Mouse (Mus musculus): ENCODE measurements around the gene Coro1b. TPM values are rescaled to one million over a fixed set of nuclear protein-coding genes. Genes with fewer than 3 reads are reported as not detected.

Gene Coro1b
- polyA plus RNA-seq, 1 experiment from 2014 or later = 218 TPM

DNA sequence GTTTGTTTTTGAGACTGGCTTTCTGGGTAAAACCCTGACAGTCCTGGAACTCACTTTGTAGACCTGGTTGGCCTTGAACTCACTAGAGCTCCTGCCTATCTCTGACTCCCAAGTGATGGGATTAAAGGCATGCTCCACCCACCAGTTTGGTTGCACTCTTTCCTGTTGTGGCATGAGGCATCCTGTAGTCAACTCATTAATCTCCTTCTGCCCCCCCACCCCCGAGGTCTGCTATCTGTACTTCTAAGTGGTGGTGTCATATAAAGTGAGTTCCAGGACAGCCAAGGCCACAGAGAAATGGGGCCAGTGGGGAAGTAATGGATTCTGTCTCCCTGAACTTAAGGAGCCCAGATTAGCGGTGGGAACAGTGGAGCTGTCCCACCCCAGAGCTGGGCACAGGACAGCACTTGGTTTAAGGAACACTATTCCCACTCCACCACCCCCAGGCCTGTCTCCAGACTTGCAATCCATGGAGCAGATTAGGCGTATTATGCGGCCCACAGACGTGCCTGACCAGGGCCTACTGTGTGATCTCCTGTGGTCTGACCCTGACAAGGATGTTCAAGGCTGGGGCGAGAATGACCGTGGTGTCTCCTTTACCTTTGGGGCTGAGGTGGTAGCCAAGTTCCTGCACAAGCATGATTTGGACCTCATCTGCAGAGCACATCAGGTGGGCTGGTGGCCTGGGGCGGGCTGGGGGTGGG lies 45.8 kb downstream of the Coro1b start:
- Histone ChIP-seq H3K27ac (ENCODE audit: low read length) (no peak overlapping the region), H3K4me2 (replicated peaks; ENCODE audit: low read depth, low read length) (no peak overlapping the region), H3K9me3 (ENCODE audit: low read length) (no peaks in the 10 kb centered on the region), H3K4me1 (ENCODE audit: insufficient read depth, low read length) (peaks cover 56% of the 10 kb centered on the region), H3K36me3 (ENCODE audit: insufficient read depth, low read length) (peaks cover 43% of the 10 kb centered on the region), H3K27me3 (ENCODE audit: insufficient read depth, low read length) (no peaks in the 10 kb centered on the region), H3K4me3 (ENCODE audit: low read length) (no peak overlapping the region), H3K9ac (replicated peaks; ENCODE audit: low read length) (peak overlapping the region; percentile 15; the same call in 1 of the 2 replicates)
- no peak for ATAC-seq (ENCODE audit: low FRiP score, low TSS enrichment)
- WGBS = 85% methylated on average over 8 of the region's 8 CpGs

- Histone ChIP-seq H3K4me1 (ENCODE audit: insufficient read depth, low read length) (peaks cover 57% of the 10 kb centered on the region), H3K27ac (ENCODE audit: low read length) (no peak overlapping the region), H3K4me2 (replicated peaks; ENCODE audit: low read depth, low read length) (no peak overlapping the region)
These were observed 46.6 kb downstream of the Coro1b start for GRCm38 (mm10) chr19:4194776-4195650.

DNA sequence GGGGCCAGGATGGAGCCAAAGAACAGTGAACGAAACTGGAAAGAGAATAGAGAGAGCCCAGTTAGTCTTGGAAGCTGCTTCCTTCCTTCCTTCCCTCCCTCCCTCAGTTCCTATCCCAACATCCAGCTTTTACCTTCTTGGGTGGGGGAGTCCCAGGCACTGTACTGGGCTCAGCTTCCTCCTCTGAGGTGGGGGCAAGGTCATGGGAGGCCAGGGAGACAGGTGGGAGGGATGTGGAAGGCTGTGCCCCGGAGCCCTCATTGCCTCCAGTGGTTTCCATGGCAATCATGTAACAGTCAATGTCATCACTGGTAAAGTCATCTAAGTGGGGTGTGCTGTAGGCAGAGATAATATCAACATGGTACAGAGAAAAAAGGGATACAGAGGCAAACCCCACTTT lies 47.6 kb downstream of the Coro1b start:
- Histone ChIP-seq H3K4me2 (replicated peaks; ENCODE audit: low read depth, low read length) (no peak overlapping the region), H3K4me3 (ENCODE audit: low read length) (no peak overlapping the region), H3K36me3 (ENCODE audit: insufficient read depth, low read length) (peaks cover 47% of the 10 kb centered on the region), H3K9me3 (ENCODE audit: low read length) (no peaks in the 10 kb centered on the region), H3K27ac (ENCODE audit: low read length) (peak overlapping the region; percentile 23; the same call in 1 of the 2 replicates), H3K9ac (replicated peaks; ENCODE audit: low read length) (no peak overlapping the region), H3K4me1 (ENCODE audit: insufficient read depth, low read length) (peaks cover 59% of the 10 kb centered on the region), H3K27me3 (ENCODE audit: insufficient read depth, low read length) (no peaks in the 10 kb centered on the region)
- ATAC-seq (ENCODE audit: low FRiP score, low TSS enrichment) = no peak
- WGBS = 26% methylated on average over 2 of the region's 2 CpGs

More at GRCm38 (mm10) chr19:4194776-4195650, 46.6 kb downstream of the Coro1b start:
- ATAC-seq (ENCODE audit: low FRiP score, low TSS enrichment) = no peak
- Histone ChIP-seq H3K9ac (replicated peaks; ENCODE audit: low read length) (no peak overlapping the region; the same call in 1 of the 2 replicates), H3K27me3 (ENCODE audit: insufficient read depth, low read length) (no peaks in the 10 kb centered on the region), H3K4me3 (ENCODE audit: low read length) (no peak overlapping the region), H3K36me3 (ENCODE audit: insufficient read depth, low read length) (peaks cover 45% of the 10 kb centered on the region), H3K9me3 (ENCODE audit: low read length) (no peaks in the 10 kb centered on the region)
- WGBS = 70% methylated on average over 12 of the region's 12 CpGs

- peaks cover 47% of the 10 kb centered on the region for H3K36me3 ChIP-seq (ENCODE audit: insufficient read depth, low read length)
- no peak overlapping the region for H3K4me2 ChIP-seq (replicated peaks; ENCODE audit: low read depth, low read length)
- peak overlapping the region; percentile 36 for H3K9ac ChIP-seq (replicated peaks; ENCODE audit: low read length)
These were observed 48.1 kb downstream of the Coro1b start for GRCm38 (mm10) chr19:4196548-4196947.

DNA sequence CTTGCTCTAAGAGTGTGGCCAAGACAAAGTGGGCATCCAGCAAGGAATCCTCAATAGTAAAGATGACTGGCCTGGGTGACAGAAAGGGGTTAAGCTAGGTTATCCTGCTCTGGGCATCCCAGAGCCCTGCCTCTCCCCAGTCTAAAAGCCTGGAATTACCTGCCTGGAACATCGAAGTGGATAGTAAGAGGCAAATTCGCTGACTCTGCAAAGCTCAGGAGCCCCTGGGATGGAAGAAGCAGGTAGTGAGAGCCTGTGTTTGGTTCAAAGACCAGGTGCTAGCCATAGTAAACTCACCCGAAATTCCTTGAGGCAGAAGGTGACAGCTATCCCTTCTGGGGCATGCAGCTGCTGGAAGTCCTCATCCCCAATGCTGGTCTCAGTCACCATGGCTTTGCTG lies 48.8 kb downstream of the Coro1b start:
- WGBS = 74% methylated on average over 3 of the region's 3 CpGs
- Histone ChIP-seq H3K4me2 (replicated peaks; ENCODE audit: low read depth, low read length) (no peak overlapping the region), H3K4me3 (ENCODE audit: low read length) (no peak overlapping the region), H3K4me1 (ENCODE audit: insufficient read depth, low read length) (peaks cover 59% of the 10 kb centered on the region), H3K9ac (replicated peaks; ENCODE audit: low read length) (no peak overlapping the region), H3K27me3 (ENCODE audit: insufficient read depth, low read length) (no peaks in the 10 kb centered on the region), H3K27ac (ENCODE audit: low read length) (peak overlapping the region; percentile 23; the same call in 1 of the 2 replicates), H3K9me3 (ENCODE audit: low read length) (no peaks in the 10 kb centered on the region), H3K36me3 (ENCODE audit: insufficient read depth, low read length) (peaks cover 47% of the 10 kb centered on the region)
- ATAC-seq (ENCODE audit: low FRiP score, low TSS enrichment) = no peak

More at GRCm38 (mm10) chr19:4196548-4196947, 48.1 kb downstream of the Coro1b start:
- H3K27me3 ChIP-seq (ENCODE audit: insufficient read depth, low read length) = no peaks in the 10 kb centered on the region
- H3K4me1 ChIP-seq (ENCODE audit: insufficient read depth, low read length) = peaks cover 54% of the 10 kb centered on the region
- H3K4me3 ChIP-seq (ENCODE audit: low read length) = no peak overlapping the region
- no peak for ATAC-seq (ENCODE audit: low FRiP score, low TSS enrichment)
- peak overlapping the region; percentile 23; the same call in 1 of the 2 replicates for H3K27ac ChIP-seq (ENCODE audit: low read length)
- WGBS = 5% methylated on average over 5 of the region's 5 CpGs
- no peaks in the 10 kb centered on the region for H3K9me3 ChIP-seq (ENCODE audit: low read length)

- Histone ChIP-seq H3K27ac (ENCODE audit: low read length) (peak within 1 kb of the TSS; percentile 59; the same call in 1 of the 2 replicates), H3K27me3 (ENCODE audit: insufficient read depth, low read length) (peaks cover 3% of the 10 kb centered on the region; the same call in 1 of the 2 replicates), H3K4me2 (replicated peaks; ENCODE audit: low read depth, low read length) (peak within 1 kb of the TSS; percentile 96), H3K4me3 (ENCODE audit: low read length) (peak within 1 kb of the TSS; percentile 56), H3K9ac (replicated peaks; ENCODE audit: low read length) (peak within 1 kb of the TSS; percentile 71), H3K36me3 (ENCODE audit: insufficient read depth, low read length) (peaks cover 17% of the 10 kb centered on the region), H3K9me3 (ENCODE audit: low read length) (no peaks in the 10 kb centered on the region), H3K4me1 (ENCODE audit: insufficient read depth, low read length) (peaks cover 34% of the 10 kb centered on the region)
- WGBS = under 1% methylated on average over 34 of the region's 34 CpGs
- ATAC-seq (ENCODE audit: low FRiP score, low TSS enrichment) = peak; percentile 89
These were observed 53.0 kb downstream of the Coro1b start, which contains the start of gene Rad9a for GRCm38 (mm10) chr19:4201291-4201909. Rad9a (minus strand) TSS chr19:4201662.

DNA sequence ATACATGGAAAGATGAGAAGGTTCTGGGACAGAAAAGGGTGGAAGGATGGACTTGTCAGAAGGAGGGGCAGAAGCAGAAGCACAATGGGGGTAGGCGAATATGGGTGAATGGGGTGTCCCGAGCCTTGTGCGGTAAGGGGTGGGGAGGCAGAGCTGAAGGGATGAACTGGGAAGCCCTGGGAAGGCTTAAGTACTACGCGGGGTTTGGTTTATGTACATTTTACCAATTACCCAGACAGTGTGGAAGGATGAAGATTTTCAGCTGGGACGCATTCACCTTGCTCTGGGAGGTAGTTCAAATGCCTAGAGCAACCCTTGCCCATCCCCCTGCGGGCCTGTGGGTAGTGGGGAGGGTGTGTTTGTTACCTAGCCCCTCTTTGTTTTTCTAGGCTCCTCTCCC lies 53.7 kb downstream of the Coro1b start:
- H3K27ac ChIP-seq (ENCODE audit: low read length) = no peak overlapping the region
- H3K9ac ChIP-seq (replicated peaks; ENCODE audit: low read length) = peak overlapping the region; percentile 71
- peaks cover 10% of the 10 kb centered on the region for H3K36me3 ChIP-seq (ENCODE audit: insufficient read depth, low read length)
- H3K4me3 ChIP-seq (ENCODE audit: low read length) = peak overlapping the region; percentile 56
- H3K4me1 ChIP-seq (ENCODE audit: insufficient read depth, low read length) = peaks cover 27% of the 10 kb centered on the region
- no peaks in the 10 kb centered on the region for H3K9me3 ChIP-seq (ENCODE audit: low read length)
- peaks cover 3% of the 10 kb centered on the region; the same call in 1 of the 2 replicates for H3K27me3 ChIP-seq (ENCODE audit: insufficient read depth, low read length)
- 22% methylated on average over 7 of the region's 7 CpGs for WGBS
- H3K4me2 ChIP-seq (replicated peaks; ENCODE audit: low read depth, low read length) = peak overlapping the region; percentile 96
- 0 out of 2 replicates have a peak, but pooled peaks have one; percentile 2 for ATAC-seq (ENCODE audit: low FRiP score, low TSS enrichment)

- H3K9ac ChIP-seq (replicated peaks; ENCODE audit: low read length) = no peak overlapping the region
- WGBS = 69% methylated on average over 3 of the region's 3 CpGs
- H3K36me3 ChIP-seq (ENCODE audit: insufficient read depth, low read length) = 0 out of 2 replicates have a peak, but pooled peaks cover 3% of the 10 kb centered on the region
- H3K27ac ChIP-seq (ENCODE audit: low read length) = no peak overlapping the region
- no peaks in the 10 kb centered on the region for H3K9me3 ChIP-seq (ENCODE audit: low read length)
- ATAC-seq (ENCODE audit: low FRiP score, low TSS enrichment) = no peak
- no peak overlapping the region for H3K4me3 ChIP-seq (ENCODE audit: low read length)
- peaks cover 3% of the 10 kb centered on the region; the same call in 1 of the 2 replicates for H3K27me3 ChIP-seq (ENCODE audit: insufficient read depth, low read length)
- H3K4me2 ChIP-seq (replicated peaks; ENCODE audit: low read depth, low read length) = no peak overlapping the region
- H3K4me1 ChIP-seq (ENCODE audit: insufficient read depth, low read length) = peaks cover 22% of the 10 kb centered on the region
These were observed 54.7 kb downstream of the Coro1b start for GRCm38 (mm10) chr19:4203148-4203547.

All from kidney, embryonic 16.5 days (tissue).